Mouse (Mus musculus): Measurements from ENCODE around the gene Adcy10.

DNA sequence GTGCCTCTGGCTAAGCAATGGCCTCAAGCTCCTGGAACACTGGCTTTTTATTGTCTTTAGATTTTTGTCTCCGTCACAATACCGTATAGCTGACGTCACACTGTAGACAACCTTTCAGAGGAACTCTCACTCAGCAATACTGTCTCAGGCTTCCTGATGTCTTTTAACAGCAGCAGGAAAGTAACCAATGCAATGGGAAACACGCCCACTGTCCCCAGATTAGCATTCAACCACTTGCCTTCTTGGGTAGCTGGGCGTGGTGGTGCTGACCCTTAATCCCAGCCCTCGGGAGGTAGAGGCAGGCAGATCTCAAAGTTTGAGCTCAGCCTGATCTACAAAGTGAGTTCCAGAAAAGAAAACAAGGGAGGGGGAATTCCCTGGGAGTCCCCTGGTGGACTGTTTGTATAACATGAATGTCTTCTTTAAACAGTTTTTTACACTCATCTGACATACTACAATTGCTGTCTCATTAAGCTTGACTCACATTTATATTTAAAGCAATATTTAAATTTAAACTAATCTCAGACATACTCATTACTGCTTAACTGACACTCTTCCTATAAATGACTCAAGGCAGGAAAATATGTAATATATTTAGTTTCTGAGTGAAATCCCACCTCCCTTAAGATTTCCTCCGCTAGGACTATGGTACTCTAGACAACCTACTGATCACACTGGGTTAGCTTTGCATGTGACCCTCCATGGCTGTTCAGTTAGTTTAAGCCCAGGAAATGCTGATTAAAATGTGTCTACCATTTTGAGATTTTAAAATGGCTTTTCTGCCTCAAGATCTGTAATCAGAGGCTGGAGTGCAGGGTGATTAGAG is 124.7 kb downstream of the Adcy10 start:
- TF ChIP-seq POLR2A (IDR thresholded peaks at IDR 0.05; ENCODE audit: borderline replicate concordance, extremely low read depth, insufficient read depth, insufficient read length, poor library complexity, severe bottlenecking) (no peak), CTCF (IDR thresholded peaks at IDR 0.05; ENCODE audit: borderline replicate concordance, extremely low read depth, insufficient read depth, insufficient read length) (no peak)
